Mouse (Mus musculus) granulocyte monocyte progenitor cell, adult 5-6 weeks (primary cell): ENCODE data around the gene Qrich2. TPM values are rescaled to one million over a fixed set of nuclear protein-coding genes. Genes with fewer than 3 reads are reported as not detected.
A peak's percentile ranks its signal among the peaks of the same experiment; 100 is the strongest.

ENCODE experiments used
- ATAC-seq: replicated peaks from 2 replicates; pipeline ENCODE4 v1.8.0; 2016; ENCODE audit warnings: mild to moderate bottlenecking, moderate TSS enrichment, inconsistent platforms; ENCODE audit not compliant: poor library complexity, severe bottlenecking
- total RNA-seq, 2 experiments: library from RNA; stranded (forward) in 1 of 2; stranded (reverse) in 1 of 2; fragments of 200-712, 200-1000 nt in 1 of 2; fragments of >200 nt in 1 of 2; fragmentation: Nextera tagmentation in 1 of 2; gene quantifications; 2 replicates each; pipeline ENCODE4 v1.2.3; 2014 to 2017

The Qrich2 gene
- total RNA-seq, 2 experiments from 2014 or later = not detected

DNA sequence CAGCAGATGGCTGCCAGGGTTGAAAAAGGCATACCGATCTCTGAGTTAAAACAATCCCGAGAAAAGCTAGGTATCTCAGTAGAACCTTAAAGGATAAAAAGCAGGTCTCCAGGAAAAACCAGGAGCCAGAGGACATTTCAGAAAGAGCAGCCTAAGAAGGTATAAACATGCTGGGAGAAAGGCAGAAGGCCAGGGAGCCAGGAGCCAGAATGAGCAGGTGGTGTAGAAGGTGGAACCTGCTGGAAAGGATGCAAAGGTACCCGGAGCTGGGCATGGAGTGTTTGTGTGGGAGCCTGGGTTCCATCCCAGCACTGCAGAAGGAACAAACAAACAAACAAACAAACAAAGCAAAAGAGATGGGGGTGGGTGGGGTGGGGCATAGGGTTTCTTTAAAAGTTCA, 16.7 kb downstream of the Qrich2 start:
- no peak for ATAC-seq

DNA sequence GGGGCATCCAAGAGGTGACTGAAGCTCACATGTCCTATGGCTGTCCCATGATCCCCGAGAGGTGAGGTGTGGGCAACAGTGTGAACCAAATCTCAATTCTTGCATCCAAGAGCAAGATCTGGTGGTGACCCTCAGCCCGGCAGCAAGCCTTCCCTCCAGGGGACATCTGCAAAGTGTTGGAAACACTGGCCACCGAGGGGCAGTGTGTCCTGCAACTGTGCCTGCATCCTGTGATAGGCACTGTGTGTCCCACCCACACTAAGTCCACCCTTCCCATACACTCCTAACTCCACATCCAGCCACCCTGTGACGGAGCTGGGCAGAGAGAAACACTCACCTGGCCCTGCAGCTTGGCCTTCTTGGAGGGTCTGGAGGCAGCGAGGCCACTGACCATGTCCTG, 18.2 kb downstream of the Qrich2 start:
- ATAC-seq = no peak

DNA sequence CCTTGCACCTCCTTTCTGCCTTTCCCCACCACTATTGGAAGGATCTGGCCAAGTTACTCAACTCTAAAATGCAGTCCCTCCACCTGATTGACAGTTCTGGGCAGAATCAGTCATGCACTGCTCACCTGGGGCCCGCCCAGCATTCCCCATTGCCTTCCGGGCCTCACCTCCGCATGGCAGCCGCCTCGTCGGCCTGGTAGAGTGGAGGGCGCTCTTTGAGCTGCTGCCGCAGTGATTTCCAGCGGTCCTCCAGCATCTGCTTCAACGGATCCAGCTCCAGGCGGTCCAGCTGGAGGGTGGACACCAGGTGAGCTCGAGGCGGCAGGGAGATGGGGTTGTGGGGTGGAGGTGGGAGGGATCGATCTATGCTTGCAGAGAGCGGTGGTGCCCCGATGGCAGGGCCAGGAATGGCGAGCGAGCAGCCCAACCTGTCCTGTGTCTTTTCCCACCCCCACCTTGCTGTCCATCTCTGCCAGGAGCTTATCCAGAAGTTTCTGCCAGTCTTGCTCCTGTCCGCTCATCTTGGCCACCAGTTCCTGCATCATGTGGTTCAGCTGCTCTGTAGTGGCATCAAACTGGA, 19.6 kb downstream of the Qrich2 start:
- no peak for ATAC-seq

DNA sequence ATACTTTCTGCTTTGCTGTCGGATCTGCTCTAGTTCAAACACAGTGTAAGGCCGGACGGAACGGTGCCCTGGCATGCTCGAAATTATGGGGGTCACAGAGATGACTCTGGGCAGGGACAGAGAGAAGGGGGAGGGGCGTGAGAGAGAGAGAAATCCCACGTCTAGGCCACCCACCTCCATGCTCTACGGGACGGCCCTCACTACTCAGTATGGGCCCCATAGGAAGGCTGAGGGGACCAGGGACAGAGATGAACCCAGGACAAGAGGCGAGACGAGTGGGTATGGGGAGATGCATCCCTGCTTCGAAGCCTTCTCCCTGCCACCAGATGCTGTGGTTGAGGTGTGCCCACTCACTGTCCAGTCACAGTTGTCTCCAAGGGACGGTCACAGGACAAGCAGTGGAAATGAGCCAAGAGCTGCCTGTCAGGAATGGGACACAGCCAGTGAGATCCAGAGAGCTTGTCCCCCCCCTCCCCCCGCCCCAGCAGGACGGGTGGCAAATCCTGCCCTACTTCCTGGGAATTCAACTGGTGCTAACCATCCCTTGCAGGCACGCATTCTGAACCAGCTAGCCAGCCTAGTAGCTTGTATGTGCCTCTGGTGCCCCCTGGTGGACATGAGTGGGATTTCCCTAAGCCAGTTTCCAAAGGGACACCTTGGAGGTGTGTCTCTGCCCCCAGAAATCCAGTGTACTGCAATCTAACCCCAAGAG, 20.3 kb downstream of the Qrich2 start:
- peak; percentile 81 for ATAC-seq

GRCm38 (mm10) chr11:116443935-116444334, 22.1 kb downstream of the Qrich2 start:
- ATAC-seq = no peak

- no peak for ATAC-seq
Measured at GRCm38 (mm10) chr11:116443311-116443710, 22.7 kb downstream of the Qrich2 start.

DNA sequence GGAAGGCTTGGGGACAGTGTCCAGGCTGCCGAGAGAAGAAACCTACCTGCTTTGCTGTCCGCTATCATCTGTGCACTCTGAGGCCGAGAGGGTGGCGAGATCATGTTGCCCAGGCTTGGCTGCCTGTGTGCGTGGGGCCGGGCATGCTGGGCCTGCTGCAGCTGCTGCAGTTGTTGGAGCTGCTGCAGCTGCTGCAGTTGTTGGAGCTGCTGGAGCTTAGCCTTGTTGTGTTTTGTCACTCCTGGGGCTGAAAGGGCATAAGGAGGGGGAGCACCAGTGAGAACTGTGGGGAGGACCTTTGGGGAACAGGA, 23.2 kb downstream of the Qrich2 start:
- ATAC-seq = no peak

- ATAC-seq = no peak
Measured at GRCm38 (mm10) chr11:116442129-116442866, 23.7 kb downstream of the Qrich2 start.

GRCm38 (mm10) chr11:116440408-116441068, 25.5 kb downstream of the Qrich2 start:
- no peak for ATAC-seq

DNA sequence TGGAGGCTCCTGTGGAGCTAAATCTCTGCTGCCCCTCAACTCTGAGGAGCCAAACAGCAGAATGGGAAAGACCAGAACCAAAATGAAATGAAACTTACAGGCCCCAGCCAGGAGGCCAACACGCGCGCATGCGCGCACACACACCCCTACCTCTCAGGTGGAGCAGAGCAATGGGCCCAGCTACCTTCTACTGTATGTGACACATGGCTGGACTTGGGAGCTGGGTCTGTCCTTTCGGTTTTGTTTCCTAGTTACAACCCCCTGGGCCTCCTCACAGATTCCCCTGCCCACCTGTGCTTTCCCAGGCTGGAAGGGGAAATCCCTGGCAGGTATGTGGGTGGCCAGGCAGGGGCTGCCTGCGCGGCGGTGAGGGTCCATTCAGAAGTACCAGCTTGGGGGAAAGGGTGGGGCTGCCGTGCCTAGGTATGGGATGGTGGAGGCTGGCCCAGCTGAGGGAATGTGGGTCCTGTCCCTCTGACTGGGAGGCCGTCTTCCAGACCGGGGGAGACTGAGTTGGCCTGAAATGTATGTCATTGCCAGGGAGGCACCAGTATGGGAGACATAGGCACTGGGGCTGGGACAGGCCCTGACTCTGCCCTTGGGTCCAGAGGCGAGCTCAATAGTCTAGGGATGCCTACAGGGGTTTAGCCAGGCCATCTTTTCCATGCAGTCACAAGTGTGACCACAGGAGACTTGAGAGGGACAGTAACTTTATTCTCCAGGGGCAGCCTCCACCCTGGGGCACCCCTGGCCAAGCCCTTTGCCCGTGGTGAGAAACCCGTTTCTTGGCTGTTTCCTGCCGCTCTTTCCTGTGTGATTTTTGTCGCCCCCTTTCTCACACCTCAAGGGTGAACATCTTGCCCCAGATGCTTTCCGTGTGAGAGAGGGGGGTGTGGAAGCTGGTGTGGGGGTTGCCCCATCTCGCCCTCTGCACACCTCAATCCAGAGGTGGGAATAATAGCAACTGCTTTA, 26.5 kb downstream of the Qrich2 start:
- ATAC-seq = no peak

DNA sequence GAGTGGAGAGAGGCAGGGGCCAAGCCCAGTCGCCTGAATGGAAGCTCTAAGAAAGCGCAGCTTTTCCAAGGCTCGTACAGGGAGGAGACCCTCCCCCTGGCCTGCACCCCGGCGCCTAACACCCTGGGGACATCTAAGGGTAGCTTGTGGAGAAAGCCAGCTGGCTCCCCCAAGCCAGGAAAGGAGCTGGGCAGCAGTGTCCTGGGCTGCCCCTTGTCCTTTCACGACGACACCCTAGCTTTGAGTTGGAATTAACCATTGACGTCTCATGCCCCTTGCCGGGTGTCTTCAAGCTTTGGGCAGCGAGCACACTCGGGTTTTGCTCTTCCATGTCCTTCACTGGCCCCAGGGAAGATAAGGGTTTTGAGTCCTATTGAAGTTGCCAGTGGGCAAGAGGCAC, 28.5 kb downstream of the Qrich2 start:
- no peak for ATAC-seq

DNA sequence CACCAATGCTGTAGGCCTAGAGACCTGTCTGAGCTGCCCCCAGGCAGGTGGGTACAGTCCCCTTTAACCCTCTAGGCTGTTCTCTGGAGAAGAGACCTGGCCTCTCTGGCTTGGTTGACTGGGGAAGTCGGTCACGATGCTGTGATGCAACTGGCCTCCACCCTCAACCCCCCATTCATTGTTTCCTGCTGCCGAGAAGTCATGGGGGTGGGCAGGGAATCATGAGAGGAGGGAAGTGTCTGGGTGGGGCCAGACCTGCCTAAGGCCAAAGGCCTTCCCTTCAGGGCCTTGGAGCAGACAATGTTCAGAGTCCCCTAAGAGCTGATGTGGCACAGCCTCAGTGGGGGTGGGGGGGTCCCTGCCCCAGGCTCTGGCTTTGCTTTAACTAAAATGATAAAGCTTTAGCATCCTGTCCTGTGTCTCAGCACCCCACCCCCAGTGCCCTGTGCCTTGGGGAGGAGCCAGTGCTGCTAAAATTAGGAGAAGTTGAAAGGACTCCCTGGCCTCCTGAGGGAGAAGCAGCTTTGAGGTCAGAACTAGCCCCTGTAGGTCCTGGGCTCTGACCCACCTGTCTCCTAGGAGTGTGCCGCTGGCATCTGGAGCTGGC, 29.2 kb downstream of the Qrich2 start:
- peak; percentile 59 for ATAC-seq

DNA sequence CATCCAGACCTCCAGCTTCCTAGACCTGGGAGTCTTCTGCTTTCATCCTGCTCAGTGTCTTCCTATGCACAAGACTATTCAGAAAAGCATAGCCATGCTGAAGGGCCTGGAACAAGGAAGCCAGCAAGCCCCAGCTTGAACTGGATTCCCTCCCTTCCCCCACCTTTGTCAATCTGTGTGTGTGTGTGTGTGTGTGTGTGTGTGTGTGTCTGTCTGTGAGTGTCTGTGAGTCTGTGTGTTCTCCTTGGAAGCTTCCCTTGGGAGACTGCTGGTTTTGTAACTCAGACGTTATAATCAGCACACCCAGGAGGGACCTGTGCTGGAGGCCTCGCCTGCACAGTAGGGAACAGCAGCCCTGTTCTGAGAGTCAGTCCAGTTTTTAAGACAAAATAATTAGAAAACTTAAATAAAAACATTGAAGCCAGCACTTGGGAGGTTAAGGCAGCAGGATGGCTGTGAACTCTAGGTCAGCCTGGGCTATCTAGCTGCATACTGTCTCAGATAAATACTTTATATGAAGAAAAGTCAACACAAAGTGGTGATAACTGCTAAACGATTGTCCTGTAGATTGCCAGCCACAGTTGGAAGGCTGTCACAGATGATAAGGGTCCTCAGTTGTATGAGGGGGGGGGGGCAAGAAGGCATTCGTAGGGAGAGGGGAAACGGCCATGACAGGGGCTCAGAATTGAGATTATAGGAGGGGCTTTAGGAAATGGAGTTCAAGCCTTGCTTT, 29.9 kb downstream of the Qrich2 start:
- no peak for ATAC-seq

- ATAC-seq = no peak
Measured at GRCm38 (mm10) chr11:116434967-116435752, 30.9 kb downstream of the Qrich2 start.

DNA sequence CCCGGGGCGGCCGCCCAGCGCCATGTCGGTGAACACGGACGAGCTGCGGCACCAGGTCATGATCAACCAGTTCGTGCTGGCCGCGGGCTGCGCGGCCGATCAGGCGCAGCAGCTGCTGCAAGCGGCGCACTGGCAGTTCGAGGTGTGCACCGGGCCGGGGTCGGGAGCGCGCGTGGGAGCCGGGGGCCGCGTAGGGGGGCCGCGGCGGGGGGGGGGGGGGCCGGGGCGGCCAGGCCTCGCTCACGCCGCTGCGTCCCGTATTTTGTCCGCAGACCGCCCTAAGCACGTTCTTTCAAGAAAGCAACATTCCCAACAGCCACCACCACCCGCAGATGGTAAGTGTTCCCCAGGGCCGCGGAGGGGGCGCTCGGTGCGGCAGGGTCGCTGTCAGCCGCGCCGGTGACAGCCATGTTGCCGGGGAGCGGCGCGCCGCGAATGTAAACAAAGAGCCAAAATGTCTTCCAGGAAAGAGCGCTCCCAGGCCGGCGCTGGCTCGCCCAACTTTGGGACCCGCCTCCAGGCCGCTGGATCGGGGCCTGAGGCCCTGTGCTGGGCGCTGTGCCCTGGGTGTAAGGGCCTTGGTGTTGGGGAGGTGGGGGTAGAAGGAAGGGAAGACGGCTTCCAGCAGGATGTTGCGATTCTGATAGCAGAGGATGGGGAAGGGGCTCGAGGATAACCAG, 31.6 kb downstream of the Qrich2 start:
- ATAC-seq = no peak

GRCm38 (mm10) chr11:116433356-116434286, 32.4 kb downstream of the Qrich2 start, which contains the start of gene Ubald2:
Gene Ubald2 (plus strand): TSS chr11:116434094.
- ATAC-seq = peak; percentile 76
